Mouse (Mus musculus) megakaryocyte, embryonic 14.5 days (primary cell): ENCODE measurements around the gene Phf23.

Source experiments
- FLI1 ChIP-seq: IDR thresholded peaks from 2 replicates; pipeline ENCODE4 v1.6.1; 2012; ENCODE audit warnings: low read length, inconsistent platforms, mixed read lengths
- GATA1 ChIP-seq: IDR thresholded peaks from 3 replicates; pipeline ENCODE4 v1.6.1; 2012; ENCODE audit warnings: mixed read lengths, low read length, inconsistent platforms, borderline replicate concordance

DNA sequence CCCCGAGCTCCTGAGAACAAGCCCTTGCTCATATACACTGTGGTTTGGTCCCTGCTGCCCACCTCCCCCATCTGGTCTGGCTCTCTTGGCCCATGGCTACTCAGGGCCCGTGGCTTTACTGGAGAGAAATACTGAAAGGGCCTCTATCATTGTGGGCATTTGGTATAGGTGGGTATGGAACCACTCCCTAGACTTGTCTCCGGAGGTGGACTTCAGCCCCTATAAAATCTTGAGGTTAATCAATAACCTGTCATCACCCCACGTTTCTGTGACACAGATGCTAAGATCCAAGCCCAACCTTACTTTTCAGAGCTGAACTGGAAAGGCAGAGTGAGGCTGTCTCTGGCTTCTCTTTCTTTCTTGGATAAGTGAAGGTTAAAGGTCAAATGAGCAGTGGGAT lies 26.8 kb upstream of the Phf23 start:
- no peak for TF ChIP-seq GATA1
- TF ChIP-seq FLI1 = no peak
